Mouse (Mus musculus) forebrain, embryonic 13.5 days (tissue): ENCODE results near the gene Zcchc3. TPM values are rescaled to one million over a fixed set of nuclear protein-coding genes. Genes with fewer than 3 reads are reported as not detected.
A peak's percentile ranks its signal among the peaks of the same experiment; 100 is the strongest.

Source experiments
- ATAC-seq: fragments of 200-750 bp; cut with Nextera tagmentation; 2 replicates; pipeline ENCODE4 v1.8.0; 2017
- H3K27ac ChIP-seq: fragments of 300-500 bp; sonication (generic); 2 replicates; pipeline ENCODE4 v1.5.1; 2015; ENCODE audit warnings: inconsistent platforms, mild to moderate bottlenecking, moderate library complexity
- H3K27me3 ChIP-seq: fragments of 300-500 bp; sonication (generic); 2 replicates; pipeline ENCODE4 v1.6.1; 2015; ENCODE audit warnings: mild to moderate bottlenecking, inconsistent platforms
- H3K36me3 ChIP-seq: fragments of 300-500 bp; sonication (generic); 2 replicates; pipeline ENCODE4 v1.6.1; 2015; ENCODE audit warnings: mild to moderate bottlenecking, inconsistent platforms; ENCODE audit not compliant: poor library complexity, severe bottlenecking
- H3K4me1 ChIP-seq: fragments of 300-500 bp; sonication (generic); 2 replicates; pipeline ENCODE4 v1.6.1; 2015; ENCODE audit warnings: inconsistent platforms
- H3K4me2 ChIP-seq: fragments of 300-500 bp; sonication (generic); 2 replicates; pipeline ENCODE4 v1.6.1; 2015; ENCODE audit warnings: inconsistent platforms, mild to moderate bottlenecking, moderate library complexity
- H3K4me3 ChIP-seq: fragments of 300-500 bp; sonication (generic); 2 replicates; pipeline ENCODE4 v1.5.1; 2015; ENCODE audit warnings: mild to moderate bottlenecking, inconsistent platforms
- H3K9ac ChIP-seq: fragments of 300-500 bp; sonication (generic); 2 replicates; pipeline ENCODE4 v1.6.1; 2015; ENCODE audit warnings: mild to moderate bottlenecking, inconsistent platforms
- H3K9me3 ChIP-seq: fragments of 300-500 bp; sonication (generic); replicated peaks from 2 replicates; pipeline ENCODE4 v1.6.1; 2016; ENCODE audit warnings: inconsistent platforms
- WGBS: fragments of 180-500 bp; shearing (Covaris S2); methylation state at CpG from one replicate; pipeline ENCODE4 v1.1.7; 2015; 5-methylcytosine and 5-hydroxymethylcytosine counted together
- polyA plus RNA-seq: library from polyadenylated mRNA; unstranded; fragments of >200 nt; fragmentation: Nextera tagmentation; extraction: Ambion mirVana; gene quantifications from 2 replicates; pipeline ENCODE4 v1.2.1, GENCODE M21; 2015

Zcchc3 gene
- polyA plus RNA-seq, 1 experiment from 2014 or later: 25.3 TPM

DNA sequence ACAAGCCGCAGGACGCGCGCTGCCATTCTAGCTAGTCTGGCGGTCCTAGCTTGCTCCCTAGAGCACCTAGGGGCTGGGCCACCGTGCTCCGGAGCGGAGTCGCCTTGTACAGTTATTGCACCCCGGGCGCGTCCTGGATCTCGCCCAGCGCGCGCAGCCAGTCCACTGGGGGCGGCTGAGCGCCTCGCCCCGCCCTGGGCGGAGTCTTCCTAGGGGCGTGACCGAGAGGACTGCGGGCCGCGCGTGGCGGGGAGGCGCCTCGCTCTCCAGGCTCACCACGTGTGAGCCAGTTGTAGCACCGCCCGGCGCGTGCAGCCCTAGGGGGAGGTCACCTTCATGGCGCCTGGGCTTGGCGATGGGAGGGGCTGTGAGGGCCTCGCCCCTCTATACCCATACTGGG lies 16.1 kb downstream of the Zcchc3 start:
- WGBS: under 1% methylated on average over 37 of the region's 38 CpGs
- no peaks in the 10 kb centered on the region for H3K9me3 ChIP-seq
- ATAC-seq: peak; percentile 75

DNA sequence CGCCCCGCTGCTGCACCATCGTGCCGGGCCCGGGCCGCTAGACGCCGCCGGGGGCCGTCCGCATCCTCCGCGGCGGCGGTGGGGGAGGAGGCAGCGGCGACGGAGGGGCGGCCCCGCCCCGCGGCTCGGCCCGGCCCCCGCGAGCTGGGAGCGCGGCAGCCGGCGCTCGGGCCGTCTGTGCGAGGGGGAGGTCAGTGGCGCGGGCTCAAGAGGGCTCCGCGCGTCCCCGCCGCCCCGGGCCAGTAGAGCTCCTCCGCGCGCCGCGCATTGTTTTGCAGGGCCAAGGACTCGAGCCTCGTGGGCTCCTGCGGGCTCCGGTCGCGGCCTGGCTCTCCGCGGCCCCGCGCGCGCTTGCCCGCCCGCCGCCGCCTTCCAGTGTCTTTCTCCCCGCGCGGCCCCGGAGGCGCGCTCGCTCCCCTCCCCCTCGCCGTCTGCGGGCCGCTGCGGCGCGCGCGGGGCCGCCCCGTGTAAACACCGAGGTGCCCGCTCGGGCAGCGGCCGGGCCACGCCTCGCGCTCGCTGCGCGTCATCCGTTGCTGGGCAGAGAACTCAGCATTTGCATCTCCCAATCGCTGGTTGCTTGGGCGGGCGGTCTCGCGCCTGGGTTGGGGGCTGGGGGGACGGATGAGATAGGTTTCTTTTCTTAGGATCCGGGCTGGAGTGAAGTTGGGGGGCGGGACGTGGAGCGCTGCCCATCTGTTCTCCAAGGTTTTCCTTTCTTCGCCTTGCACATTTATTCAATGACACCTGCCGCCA lies 17.0 kb downstream of the Zcchc3 start, which contains the start of gene Sox12:
Gene Sox12, minus strand, starts transcription at position 384 of the 756 bp plus-strand sequence.
- Histone ChIP-seq H3K27ac (peak within 1 kb of the TSS; percentile 100), H3K4me2 (peak within 1 kb of the TSS; percentile 90), H3K36me3 (no peaks in the 10 kb centered on the region), H3K9me3 (no peaks in the 10 kb centered on the region), H3K4me3 (peak within 1 kb of the TSS; percentile 90), H3K4me1 (peaks cover 46% of the 10 kb centered on the region), H3K9ac (peak within 1 kb of the TSS; percentile 97), H3K27me3 (no peaks in the 10 kb centered on the region)
- peak; percentile 73 for ATAC-seq
- under 1% methylated on average over 70 of the region's 104 CpGs for WGBS

More for the DNA sequence above, 16.1 kb downstream of the Zcchc3 start:
- Histone ChIP-seq H3K4me2 (peak overlapping the region; percentile 90), H3K36me3 (no peaks in the 10 kb centered on the region), H3K27ac (peak overlapping the region; percentile 100), H3K9ac (peak overlapping the region; percentile 97), H3K4me3 (peak overlapping the region; percentile 90), H3K27me3 (no peaks in the 10 kb centered on the region), H3K4me1 (peaks cover 39% of the 10 kb centered on the region)

DNA sequence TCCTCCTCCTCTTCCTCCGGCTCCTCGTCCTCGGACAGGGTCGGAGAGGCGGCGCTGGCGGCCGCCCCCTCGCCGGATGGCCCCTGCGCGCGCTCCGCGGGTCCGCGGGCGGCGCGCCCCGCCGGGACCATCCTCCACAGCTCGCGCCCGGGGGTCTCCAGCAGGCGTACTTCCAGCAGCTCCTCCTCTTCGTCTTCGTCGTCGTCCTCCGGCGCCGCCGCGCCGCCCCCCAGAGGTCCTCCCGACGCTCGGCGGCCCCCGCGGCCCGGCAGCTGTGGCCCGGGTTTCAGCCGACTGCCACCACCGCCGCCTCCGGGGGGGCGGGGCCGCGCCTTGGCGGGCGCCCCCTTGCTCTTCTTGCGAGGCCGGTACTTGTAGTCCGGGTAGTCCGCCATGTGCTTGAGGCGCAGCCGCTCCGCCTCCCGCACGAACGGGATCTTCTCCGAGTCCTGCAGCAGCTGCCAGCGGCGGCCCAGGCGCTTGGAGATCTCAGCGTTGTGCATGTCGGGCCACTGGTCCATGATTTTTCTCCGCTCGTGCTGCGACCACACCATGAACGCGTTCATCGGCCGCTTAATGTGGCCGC lies 17.7 kb downstream of the Zcchc3 start:
- peak overlapping the region; percentile 90 for H3K4me2 ChIP-seq
- H3K4me3 ChIP-seq: peak overlapping the region; percentile 90
- ATAC-seq: peak; percentile 4; the same call in 1 of the 2 replicates
- H3K36me3 ChIP-seq: no peaks in the 10 kb centered on the region
- peaks cover 46% of the 10 kb centered on the region for H3K4me1 ChIP-seq
- peak overlapping the region; percentile 97 for H3K9ac ChIP-seq
- no peaks in the 10 kb centered on the region for H3K9me3 ChIP-seq
- H3K27me3 ChIP-seq: no peaks in the 10 kb centered on the region
- peak overlapping the region; percentile 100 for H3K27ac ChIP-seq
- under 1% methylated on average over 76 of the region's 77 CpGs for WGBS

DNA sequence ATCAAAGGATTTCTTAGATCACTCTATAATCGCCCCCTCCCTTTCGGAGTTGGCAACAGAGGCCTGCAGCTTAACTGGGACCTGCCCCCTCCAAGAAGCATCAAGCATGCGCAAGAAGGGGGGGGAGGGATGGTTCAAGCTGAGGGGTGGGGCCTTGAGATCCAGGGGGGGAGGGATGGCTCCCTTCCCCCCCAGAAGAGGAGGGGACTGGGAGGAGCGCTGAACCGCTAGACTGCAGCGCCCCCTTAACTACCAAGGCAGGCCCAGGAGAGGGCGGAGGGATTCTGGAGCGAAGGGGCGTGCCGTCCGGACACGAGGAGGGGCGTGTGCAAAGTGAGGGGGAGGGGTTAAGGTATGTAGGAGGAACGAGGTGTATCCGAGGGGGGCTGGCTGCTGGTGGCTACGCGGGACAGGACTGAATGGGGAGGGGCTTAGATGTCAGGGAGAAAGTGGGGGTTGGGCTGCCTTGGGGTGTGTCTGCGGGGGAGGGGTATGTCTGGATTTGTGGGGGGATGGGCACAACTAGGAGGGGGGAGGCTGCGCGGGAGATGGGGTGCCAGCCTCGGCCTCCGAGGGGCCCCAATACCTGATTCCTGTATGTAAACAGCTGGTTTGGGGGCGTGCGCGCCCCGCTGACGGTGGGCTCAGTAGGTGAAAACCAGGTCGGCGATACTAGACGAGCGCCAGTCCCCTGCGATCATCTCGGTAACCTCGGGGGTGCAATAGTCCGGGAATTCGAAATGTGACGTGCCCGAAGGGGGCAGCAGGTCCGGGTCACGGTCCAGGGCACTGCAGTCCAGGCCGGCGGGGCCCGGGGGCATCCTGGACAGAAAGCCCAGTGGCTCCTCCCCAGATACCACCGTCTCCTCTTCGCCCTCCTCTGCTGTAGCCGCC lies 18.5 kb downstream of the Zcchc3 start:
- Histone ChIP-seq H3K27me3 (no peaks in the 10 kb centered on the region), H3K9ac (peak overlapping the region; percentile 97), H3K9me3 (no peaks in the 10 kb centered on the region), H3K36me3 (no peaks in the 10 kb centered on the region), H3K4me1 (peaks cover 46% of the 10 kb centered on the region), H3K27ac (peak overlapping the region; percentile 100), H3K4me3 (peak overlapping the region; percentile 90), H3K4me2 (peak overlapping the region; percentile 90)
- ATAC-seq: peak; percentile 61
- under 1% methylated on average over 42 of the region's 46 CpGs for WGBS

DNA sequence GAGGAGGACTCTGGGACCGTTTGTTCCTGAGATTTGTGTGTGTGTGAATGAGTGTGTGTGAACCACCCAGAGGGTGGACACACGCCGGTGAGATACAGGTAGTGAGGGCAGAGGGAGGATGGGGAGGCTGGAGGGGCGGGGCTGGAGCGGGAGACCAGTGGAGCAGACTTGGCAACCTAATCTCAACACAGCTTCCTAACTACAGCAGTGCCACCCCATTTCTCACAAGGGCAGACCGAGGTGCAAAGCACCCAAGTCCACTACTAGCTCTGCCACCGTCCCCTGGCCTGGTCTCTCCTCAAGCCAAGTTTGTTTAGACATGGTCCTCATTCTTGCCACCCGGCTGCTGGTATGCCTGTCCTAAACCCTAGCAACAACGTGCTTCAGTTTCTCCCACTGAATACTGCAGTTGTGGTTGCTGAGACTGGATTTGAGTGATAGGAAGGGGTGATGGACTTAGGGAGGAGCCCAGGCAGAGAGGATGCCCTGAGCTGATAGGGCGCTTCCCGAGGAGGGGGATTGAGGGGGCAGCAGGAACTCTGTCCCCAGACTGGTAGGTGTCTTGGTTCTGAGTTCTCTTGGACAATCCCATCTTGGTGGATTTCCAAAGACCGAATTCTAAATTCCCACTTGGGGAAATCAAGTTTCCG lies 19.4 kb downstream of the Zcchc3 start:
- Histone ChIP-seq H3K4me3 (peak overlapping the region; percentile 90), H3K9me3 (no peaks in the 10 kb centered on the region), H3K27ac (peak overlapping the region; percentile 100), H3K27me3 (no peaks in the 10 kb centered on the region), H3K36me3 (no peaks in the 10 kb centered on the region), H3K9ac (peak overlapping the region; percentile 97), H3K4me2 (peak overlapping the region; percentile 90), H3K4me1 (peaks cover 44% of the 10 kb centered on the region)
- ATAC-seq: no peak
- 19% methylated on average over 13 of the region's 13 CpGs for WGBS

DNA sequence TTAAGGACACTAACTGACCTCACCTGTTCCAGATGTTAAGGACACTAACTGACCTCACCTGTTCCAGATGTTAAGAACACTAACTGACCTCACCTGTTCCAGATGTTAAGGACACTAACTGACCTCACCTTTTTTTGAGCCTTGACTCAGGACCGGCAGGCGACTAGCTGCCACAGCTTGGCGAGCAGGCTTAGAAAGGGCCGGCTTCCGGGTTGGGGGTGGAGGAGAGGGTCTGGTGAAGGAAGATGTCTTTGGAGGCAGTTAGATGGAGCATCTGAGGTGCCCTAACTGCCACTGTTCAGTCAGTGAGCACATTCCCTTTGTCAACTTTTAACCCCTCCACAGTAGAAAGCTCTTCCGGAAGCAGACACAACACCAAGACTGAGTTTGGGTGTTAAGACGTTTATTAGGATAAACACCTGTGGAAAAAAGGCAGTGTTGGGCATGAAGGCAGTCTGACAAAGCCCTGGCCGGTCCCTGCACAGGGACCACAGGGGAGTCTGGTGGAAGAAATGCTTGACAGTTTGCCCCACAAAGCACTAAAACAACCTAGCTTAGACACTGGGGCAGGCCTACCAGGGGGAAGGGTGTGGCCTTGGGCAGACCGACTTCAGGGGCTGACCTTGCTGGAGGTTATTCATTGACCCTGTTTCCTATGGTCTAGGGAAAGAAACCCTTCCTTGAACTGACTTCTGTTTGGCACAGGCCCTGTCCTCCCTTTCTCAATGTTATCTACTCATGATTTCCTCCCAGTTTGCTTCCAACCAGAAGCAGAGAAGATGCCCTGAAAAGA lies 21.4 kb downstream of the Zcchc3 start:
- WGBS: 52% methylated on average over 9 of the region's 9 CpGs
- peak overlapping the region; percentile 90 for H3K4me3 ChIP-seq
- ATAC-seq: no peak
- peak overlapping the region; percentile 90 for H3K4me2 ChIP-seq
- no peaks in the 10 kb centered on the region for H3K36me3 ChIP-seq
- H3K9ac ChIP-seq: 0 out of 2 replicates have a peak overlapping the region, but pooled peaks have one; percentile 97
- peaks cover 28% of the 10 kb centered on the region for H3K4me1 ChIP-seq
- peak overlapping the region; percentile 12; the same call in 1 of the 2 replicates for H3K27ac ChIP-seq
- H3K9me3 ChIP-seq: no peaks in the 10 kb centered on the region
- H3K27me3 ChIP-seq: 0 out of 2 replicates have a peak, but pooled peaks cover 1% of the 10 kb centered on the region

DNA sequence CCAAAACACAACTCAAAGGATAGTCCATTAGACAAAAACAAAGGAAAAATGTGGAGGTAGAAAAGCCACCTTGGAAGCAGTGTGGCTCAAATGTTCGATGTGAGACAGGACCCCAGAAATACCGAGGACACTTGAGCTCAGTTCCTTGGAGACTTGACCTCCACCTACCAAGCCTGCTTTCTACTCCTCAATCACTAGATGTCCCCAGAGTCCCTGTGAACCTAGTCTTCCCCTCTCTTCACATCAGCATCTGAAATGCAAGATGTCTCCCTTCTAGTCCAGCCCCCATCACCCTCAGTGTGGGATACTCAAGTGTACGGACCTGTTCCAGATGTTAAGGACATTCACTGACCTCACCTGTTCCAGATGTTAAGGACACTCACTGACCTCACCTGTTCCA lies 22.0 kb downstream of the Zcchc3 start:
- no peak overlapping the region for H3K27ac ChIP-seq
- 16% methylated on average over 3 of the region's 3 CpGs for WGBS
- no peaks in the 10 kb centered on the region for H3K9me3 ChIP-seq
- 0 out of 2 replicates have a peak overlapping the region, but pooled peaks have one; percentile 90 for H3K4me2 ChIP-seq
- peaks cover 28% of the 10 kb centered on the region for H3K4me1 ChIP-seq
- H3K27me3 ChIP-seq: 0 out of 2 replicates have a peak, but pooled peaks cover 5% of the 10 kb centered on the region
- ATAC-seq: no peak
- H3K9ac ChIP-seq: no peak overlapping the region
- no peak overlapping the region for H3K4me3 ChIP-seq
- no peaks in the 10 kb centered on the region for H3K36me3 ChIP-seq

DNA sequence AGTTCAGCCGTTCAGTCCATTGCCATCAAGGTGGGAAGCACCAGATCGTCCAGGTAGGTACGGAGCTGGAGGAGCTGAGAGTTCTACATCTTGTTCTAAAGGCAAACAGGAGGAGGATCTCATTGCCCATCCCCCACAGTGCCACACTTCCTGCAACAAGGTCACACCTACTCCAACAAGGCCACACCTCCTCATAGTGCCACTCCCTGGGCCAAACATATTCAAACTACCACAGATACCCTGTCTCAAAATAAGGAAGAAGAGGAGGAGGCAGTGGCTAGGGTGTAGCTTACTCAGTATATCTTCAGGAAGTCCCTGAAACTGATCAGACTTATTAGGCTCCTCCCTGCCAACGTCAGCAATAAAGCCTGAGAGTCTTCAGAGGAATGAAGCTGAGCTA lies 30.6 kb downstream of the Zcchc3 start:
- 0 out of 2 replicates have a peak, but pooled peaks cover 5% of the 10 kb centered on the region for H3K27me3 ChIP-seq
- no peak overlapping the region for H3K4me3 ChIP-seq
- H3K9me3 ChIP-seq: no peaks in the 10 kb centered on the region
- no peak overlapping the region for H3K4me2 ChIP-seq
- H3K9ac ChIP-seq: no peak overlapping the region
- H3K36me3 ChIP-seq: no peaks in the 10 kb centered on the region
- no peaks in the 10 kb centered on the region for H3K4me1 ChIP-seq
- H3K27ac ChIP-seq: no peak overlapping the region
- WGBS: 84% methylated on average over 4 of the region's 4 CpGs
- no peak for ATAC-seq

DNA sequence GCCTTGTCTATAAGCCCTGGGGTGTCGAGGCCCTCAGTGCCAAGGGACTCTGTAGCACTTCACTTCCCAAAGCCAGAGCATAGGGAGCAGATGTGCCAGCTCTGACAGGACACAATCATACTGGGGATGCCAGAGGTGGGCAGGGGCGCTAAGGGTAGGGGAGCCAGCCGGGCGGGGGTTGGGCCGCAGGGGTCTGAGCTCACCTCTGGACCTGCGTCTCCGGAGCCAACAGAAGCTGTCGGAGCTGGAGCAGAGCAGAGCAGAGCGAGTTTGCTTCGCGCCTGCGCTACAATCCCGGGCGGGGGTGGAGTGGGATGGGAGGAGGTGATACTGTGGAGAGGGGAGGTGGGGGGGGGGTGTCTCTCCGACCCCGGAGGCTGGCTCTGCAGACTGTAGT lies 38.5 kb downstream of the Zcchc3 start, which contains the start of gene Nrsn2:
Gene Nrsn2, minus strand, starts transcription at position 294 of the 397 bp plus-strand sequence.
- H3K4me3 ChIP-seq: peak within 1 kb of the TSS; percentile 31
- H3K9ac ChIP-seq: peak within 1 kb of the TSS; percentile 47; the same call in 1 of the 2 replicates
- no peaks in the 10 kb centered on the region for H3K9me3 ChIP-seq
- peak within 1 kb of the TSS; percentile 58 for H3K4me2 ChIP-seq
- H3K36me3 ChIP-seq: no peaks in the 10 kb centered on the region
- peaks cover 35% of the 10 kb centered on the region for H3K4me1 ChIP-seq
- 5% methylated on average over 16 of the region's 16 CpGs for WGBS
- ATAC-seq: peak; percentile 77
- H3K27ac ChIP-seq: peak within 1 kb of the TSS; percentile 87
- H3K27me3 ChIP-seq: no peaks in the 10 kb centered on the region; the same call in 1 of the 2 replicates

DNA sequence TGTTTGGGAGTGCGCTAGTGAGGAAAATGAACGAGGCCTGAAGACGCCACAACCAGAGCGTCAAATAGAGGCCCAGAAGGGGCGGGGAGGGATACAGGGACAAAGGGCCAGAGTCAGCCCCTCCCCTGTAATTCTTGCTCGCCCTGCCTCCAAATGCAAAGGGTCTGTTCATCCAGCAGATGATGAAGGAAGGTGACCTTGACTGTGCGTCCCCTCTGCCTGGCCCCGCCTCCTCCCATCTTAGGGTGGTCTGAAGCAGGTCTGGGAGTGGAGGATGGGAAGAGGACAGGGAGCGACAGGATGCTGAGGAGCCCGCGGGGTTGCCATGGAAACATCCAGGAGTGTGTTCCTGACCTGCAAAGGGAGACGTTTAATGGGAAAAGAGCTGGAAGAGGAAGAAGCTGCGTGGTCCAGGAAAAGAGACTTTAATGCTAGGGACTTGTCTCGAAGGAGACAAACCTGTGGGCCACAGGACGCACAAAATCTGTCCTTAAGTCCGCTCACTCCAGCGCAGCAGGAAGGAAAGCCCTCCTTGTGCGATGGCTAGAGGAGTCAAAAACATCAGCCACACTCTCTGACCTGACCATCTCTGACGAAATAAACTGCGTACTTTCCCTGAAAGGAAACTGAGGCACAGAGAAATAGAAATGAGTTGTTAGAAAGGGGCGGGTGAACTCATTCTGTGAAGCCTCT lies 39.0 kb downstream of the Zcchc3 start:
- H3K4me1 ChIP-seq: peaks cover 35% of the 10 kb centered on the region
- no peaks in the 10 kb centered on the region for H3K9me3 ChIP-seq
- 2% methylated on average over 21 of the region's 21 CpGs for WGBS
- peak overlapping the region; percentile 58 for H3K4me2 ChIP-seq
- peak overlapping the region; percentile 31 for H3K4me3 ChIP-seq
- H3K36me3 ChIP-seq: no peaks in the 10 kb centered on the region
- H3K27me3 ChIP-seq: no peaks in the 10 kb centered on the region; the same call in 1 of the 2 replicates
- H3K27ac ChIP-seq: peak overlapping the region; percentile 87
- H3K9ac ChIP-seq: peak overlapping the region; percentile 47; the same call in 1 of the 2 replicates
- ATAC-seq: peak; percentile 80
